Mouse (Mus musculus) liver, embryonic 14.5 days (tissue): Measurements from ENCODE around the gene F12.

ENCODE experiments used
- CTCF ChIP-seq: IDR thresholded peaks from 2 replicates; pipeline ENCODE4 v1.5.1; 2016; ENCODE audit warnings: antibody characterized with exemption, low read depth, control low read depth
- EP300 ChIP-seq: IDR thresholded peaks from 2 replicates; pipeline ENCODE4 v1.6.1; 2016; ENCODE audit warnings: antibody characterized with exemption, low read depth

GRCm38 (mm10) chr13:55475750-55476149 lies 49.2 kb upstream of the F12 start:
- TF ChIP-seq CTCF, result no peak
- no peak for TF ChIP-seq EP300
